Mouse (Mus musculus) heart, embryonic 15.5 days (tissue): ENCODE data around the gene Fscn2. TPM values are rescaled to one million over a fixed set of nuclear protein-coding genes. Genes with fewer than 3 reads are reported as not detected.

Experiments used
- microRNA-seq: library from miRNA; unstranded; fragments of <30 nt; microRNA quantifications from one replicate; pipeline ENCODE4, GENCODE M21; 2016
- polyA plus RNA-seq: library from polyadenylated mRNA; unstranded; fragments of >200 nt; fragmentation: Nextera tagmentation; extraction: Ambion mirVana; gene quantifications from 2 replicates; pipeline ENCODE4 v1.2.1, GENCODE M21; 2015

The Fscn2 gene
- polyA plus RNA-seq, 1 experiment from 2014 or later = 0.66 TPM

Small RNA genes within 50 kb of the gene (microRNA-seq; reads per million reads assigned to microRNA genes)
- gene Gm23419 (not detected), gene Mir6935 (2.1 reads per million, percentile 2 among the genes with 10 or more reads in this experiment)

Other genes with a start within 250 kb of the Fscn2 start
- gene Slc38a10, start 210.2 kb upstream of the Fscn2 start, polyA plus RNA-seq = 77.5 and 91.4 TPM in 2 replicates
- gene Bahcc1, start 128.6 kb upstream of the Fscn2 start, polyA plus RNA-seq = 4.2 and 5.7 TPM in 2 replicates
- gene Actg1, start 13.0 kb upstream of the Fscn2 start, polyA plus RNA-seq = 921 and 1,308 TPM in 2 replicates
- 27.0 and 38.0 TPM in 2 replicates for gene Faap100, start 17.2 kb downstream of the Fscn2 start, polyA plus RNA-seq
- gene Nploc4, start 76.2 kb downstream of the Fscn2 start, polyA plus RNA-seq = 22.5 and 30.3 TPM in 2 replicates
- gene Tspan10, start 81.1 kb downstream of the Fscn2 start, polyA plus RNA-seq = 0.09 TPM in 1 of 2 replicates, not detected in the other
- 0.14 and 0.29 TPM in 2 replicates for gene Pde6g, start 92.0 kb downstream of the Fscn2 start, polyA plus RNA-seq
- gene Oxld1, start 96.5 kb downstream of the Fscn2 start, polyA plus RNA-seq = 18.1 and 21.4 TPM in 2 replicates
- gene Ccdc137, start 96.6 kb downstream of the Fscn2 start, polyA plus RNA-seq = 22.1 and 26.5 TPM in 2 replicates
- 26.7 and 37.5 TPM in 2 replicates for gene Arl16, start 106.1 kb downstream of the Fscn2 start, polyA plus RNA-seq
- 203 and 218 TPM in 2 replicates for gene Mrpl12, start 123.1 kb downstream of the Fscn2 start, polyA plus RNA-seq
- 32.1 and 45.0 TPM in 2 replicates for gene Slc25a10, start 130.3 kb downstream of the Fscn2 start, polyA plus RNA-seq
- gene Gcgr, start 169.2 kb downstream of the Fscn2 start, polyA plus RNA-seq = 2.7 and 2.8 TPM in 2 replicates
- 119 and 143 TPM in 2 replicates for gene Mcrip1, start 188.2 kb downstream of the Fscn2 start, polyA plus RNA-seq
- gene Ppp1r27, start 189.6 kb downstream of the Fscn2 start, polyA plus RNA-seq = 0.50 and 7.6 TPM in 2 replicates
- gene P4hb, start 211.7 kb downstream of the Fscn2 start, polyA plus RNA-seq = 357 and 484 TPM in 2 replicates
- 345 and 458 TPM in 2 replicates for gene Arhgdia, start 220.1 kb downstream of the Fscn2 start, polyA plus RNA-seq
- 238 and 262 TPM in 2 replicates for gene Alyref, start 236.8 kb downstream of the Fscn2 start, polyA plus RNA-seq
- gene Anapc11, start 236.9 kb downstream of the Fscn2 start, polyA plus RNA-seq = 175 and 182 TPM in 2 replicates
- 11.7 and 13.0 TPM in 2 replicates for gene Npb, start 246.9 kb downstream of the Fscn2 start, polyA plus RNA-seq